Mouse (Mus musculus): Measurements from ENCODE around the gene Pde7b. TPM values are rescaled to one million over a fixed set of nuclear protein-coding genes. Genes with fewer than 3 reads are reported as not detected.

Pde7b gene
- total and polyA plus RNA-seq, 3 experiments, result 0.22 TPM; not detected in 2

DNA sequence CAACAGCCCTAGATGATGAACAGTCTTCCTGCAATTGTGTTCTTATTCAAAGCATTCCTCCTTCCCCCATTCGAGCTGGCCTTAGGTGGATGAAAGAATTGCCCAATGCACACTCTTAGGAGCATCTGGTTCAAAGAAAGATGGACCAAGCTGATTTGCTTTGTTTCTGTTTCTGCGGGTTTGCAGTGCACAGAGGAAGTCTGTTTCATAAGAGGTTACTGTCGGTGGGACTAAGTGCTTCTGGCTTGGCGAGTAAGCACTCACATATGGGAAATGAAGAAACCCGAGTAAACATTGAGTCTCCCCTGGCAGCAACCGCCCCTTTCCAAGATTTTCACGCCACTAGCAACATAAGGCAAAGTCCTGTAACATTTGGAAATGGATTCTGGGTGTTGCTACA, 134.8 kb downstream of the Pde7b start:
- no peaks in the 10 kb centered on the region for H3K4me1 ChIP-seq (ENCODE audit: insufficient read depth, low read depth, low read length)
- DNase-seq (ENCODE audit: low spot score), result no peak
- ATAC-seq (ENCODE audit: extremely low read depth, insufficient number of reproducible peaks, low FRiP score, poor library complexity, severe bottlenecking), result no peak
- H3K9me3 ChIP-seq (replicated peaks), result no peaks in the 10 kb centered on the region
- H3K4me3 ChIP-seq (ENCODE audit: low read depth, low read length), result no peak overlapping the region
- no peaks in the 10 kb centered on the region; the same call in 1 of the 2 replicates for H3K27me3 ChIP-seq (ENCODE audit: insufficient read depth, low read length)
- no peaks in the 10 kb centered on the region for H3K36me3 ChIP-seq (replicated peaks)
- no peak for TF ChIP-seq TAL1 (conservative IDR thresholded peaks at IDR 0.05; ENCODE audit: low read depth, low read length)
- TF ChIP-seq CTCF (IDR thresholded peaks at IDR 0.05; ENCODE audit: low read depth, low read length), result no peak
- no peak for TF ChIP-seq POLR2AphosphoS5 (IDR thresholded peaks at IDR 0.05; ENCODE audit: insufficient replicate concordance, low read depth, low read length)
- TF ChIP-seq GATA1 (IDR thresholded peaks at IDR 0.05; ENCODE audit: borderline replicate concordance, low read length), result no peak
- no peak for TF ChIP-seq GATA2 (IDR thresholded peaks at IDR 0.05; ENCODE audit: borderline replicate concordance, low read depth, low read length)

DNA sequence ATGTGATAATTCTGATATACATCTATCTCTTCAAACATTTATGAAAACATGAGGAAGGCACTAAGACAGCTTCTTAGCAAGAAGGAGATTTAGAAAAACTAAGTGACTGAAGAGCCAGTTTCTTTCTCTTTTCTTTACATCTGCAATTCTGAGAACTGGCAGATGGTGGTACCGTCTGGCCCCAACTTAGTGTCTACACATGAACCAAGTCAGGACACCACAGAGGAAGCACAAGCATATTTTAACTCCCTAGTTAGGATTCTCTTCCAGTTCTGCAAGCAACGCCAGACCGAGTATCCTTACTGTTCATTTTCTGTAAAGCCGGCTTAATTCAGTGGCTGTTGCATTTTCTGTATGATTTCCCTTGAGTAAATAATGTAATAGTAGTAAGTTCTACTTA, 138.9 kb downstream of the Pde7b start:
- TF ChIP-seq POLR2AphosphoS5 (IDR thresholded peaks at IDR 0.05; ENCODE audit: insufficient replicate concordance, low read depth, low read length) (no peak), GATA2 (IDR thresholded peaks at IDR 0.05; ENCODE audit: borderline replicate concordance, low read depth, low read length) (no peak), GATA1 (IDR thresholded peaks at IDR 0.05; ENCODE audit: borderline replicate concordance, low read length) (no peak), CTCF (IDR thresholded peaks at IDR 0.05; ENCODE audit: low read depth, low read length) (no peak)
- no peaks in the 10 kb centered on the region for H3K4me1 ChIP-seq (ENCODE audit: insufficient read depth, low read depth, low read length)

DNA sequence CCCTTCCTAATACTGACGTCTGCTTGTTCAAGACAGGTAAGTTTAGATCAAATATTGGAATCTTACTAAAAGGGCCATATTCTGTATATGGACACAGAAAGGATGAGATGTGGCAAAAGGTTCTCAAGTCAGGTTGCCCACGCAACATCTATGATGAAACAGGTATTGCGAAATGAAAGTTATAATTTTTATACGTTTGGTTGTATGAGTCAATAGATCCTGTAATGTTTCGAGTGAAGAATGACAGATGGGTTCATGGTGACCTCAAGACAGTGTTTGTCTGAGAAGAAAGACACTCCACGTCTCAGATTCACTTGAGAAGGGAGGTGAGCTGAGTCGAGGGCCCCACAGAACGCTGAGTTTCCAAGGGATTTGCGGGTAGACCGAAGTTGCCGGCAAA, 149.9 kb downstream of the Pde7b start:
- Histone ChIP-seq H3K9me3 (replicated peaks) (no peaks in the 10 kb centered on the region), H3K4me3 (ENCODE audit: low read depth, low read length) (no peak overlapping the region), H3K36me3 (replicated peaks) (no peaks in the 10 kb centered on the region), H3K4me1 (ENCODE audit: insufficient read depth, low read depth, low read length) (no peaks in the 10 kb centered on the region), H3K27me3 (ENCODE audit: insufficient read depth, low read length) (no peaks in the 10 kb centered on the region; the same call in 1 of the 2 replicates)
- DNase-seq (ENCODE audit: low spot score), result no peak
- no peak for ATAC-seq (ENCODE audit: extremely low read depth, insufficient number of reproducible peaks, low FRiP score, poor library complexity, severe bottlenecking)
- TF ChIP-seq POLR2AphosphoS5 (IDR thresholded peaks at IDR 0.05; ENCODE audit: insufficient replicate concordance, low read depth, low read length), result no peak
- no peak for TF ChIP-seq TAL1 (conservative IDR thresholded peaks at IDR 0.05; ENCODE audit: low read depth, low read length)

More for the DNA sequence above, 138.9 kb downstream of the Pde7b start:
- Histone ChIP-seq H3K27me3 (ENCODE audit: insufficient read depth, low read length) (no peaks in the 10 kb centered on the region; the same call in 1 of the 2 replicates), H3K9me3 (replicated peaks) (no peaks in the 10 kb centered on the region), H3K36me3 (replicated peaks) (no peaks in the 10 kb centered on the region), H3K4me3 (ENCODE audit: low read depth, low read length) (no peak overlapping the region)
- DNase-seq (ENCODE audit: low spot score), result no peak
- ATAC-seq (ENCODE audit: extremely low read depth, insufficient number of reproducible peaks, low FRiP score, poor library complexity, severe bottlenecking), result no peak

DNA sequence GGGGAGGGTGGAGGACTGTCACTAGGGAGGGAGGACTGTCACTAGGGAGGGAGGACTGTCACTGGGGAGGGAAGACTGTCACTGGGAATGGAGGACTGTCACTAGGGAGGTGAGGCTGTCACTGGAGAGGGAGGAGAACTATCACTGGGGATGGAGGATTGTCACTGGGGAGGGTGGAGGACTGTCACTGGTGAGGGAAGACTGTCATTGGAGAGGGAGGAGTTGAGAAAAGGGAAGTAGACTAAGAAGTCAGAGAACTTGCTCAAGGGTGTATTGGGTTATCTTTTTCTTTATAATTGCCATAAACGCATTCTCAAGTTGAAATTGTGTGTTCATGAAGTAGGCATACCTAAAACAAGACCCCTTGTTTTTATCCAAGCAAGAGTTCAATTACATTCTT, 150.5 kb downstream of the Pde7b start:
- Histone ChIP-seq H3K9me3 (replicated peaks) (no peaks in the 10 kb centered on the region), H3K36me3 (replicated peaks) (no peaks in the 10 kb centered on the region), H3K4me3 (ENCODE audit: low read depth, low read length) (no peak overlapping the region; the same call in 1 of the 2 replicates), H3K27me3 (ENCODE audit: insufficient read depth, low read length) (no peaks in the 10 kb centered on the region; the same call in 1 of the 2 replicates), H3K4me1 (ENCODE audit: insufficient read depth, low read depth, low read length) (no peaks in the 10 kb centered on the region)
- DNase-seq (ENCODE audit: low spot score), result no peak
- no peak for TF ChIP-seq GATA1 (IDR thresholded peaks at IDR 0.05; ENCODE audit: borderline replicate concordance, low read length)
- ATAC-seq (ENCODE audit: extremely low read depth, insufficient number of reproducible peaks, low FRiP score, poor library complexity, severe bottlenecking), result no peak

DNA sequence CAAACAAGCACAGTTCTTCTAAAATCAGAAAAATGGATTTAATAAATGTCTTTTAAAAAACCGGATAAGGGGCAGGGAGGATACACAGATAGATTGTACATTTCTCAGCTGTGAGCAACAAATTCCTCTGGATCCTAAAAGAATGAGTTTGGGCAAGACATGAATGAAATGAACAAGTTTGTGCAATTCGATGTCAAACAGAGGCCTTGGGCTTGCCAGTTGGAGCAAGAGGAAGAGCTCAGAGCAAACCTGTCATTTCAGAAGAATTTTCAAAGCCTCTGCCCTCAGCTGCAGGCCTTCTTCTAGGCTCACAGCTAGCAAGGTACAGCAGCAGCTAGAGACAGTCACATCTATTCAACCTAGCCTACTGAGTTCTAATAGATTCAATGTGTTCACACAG, 153.4 kb downstream of the Pde7b start:
- TF ChIP-seq GATA1 (IDR thresholded peaks at IDR 0.05; ENCODE audit: borderline replicate concordance, low read length) (no peak), POLR2AphosphoS5 (IDR thresholded peaks at IDR 0.05; ENCODE audit: insufficient replicate concordance, low read depth, low read length) (no peak), GATA2 (IDR thresholded peaks at IDR 0.05; ENCODE audit: borderline replicate concordance, low read depth, low read length) (no peak), CTCF (IDR thresholded peaks at IDR 0.05; ENCODE audit: low read depth, low read length) (no peak), TAL1 (conservative IDR thresholded peaks at IDR 0.05; ENCODE audit: low read depth, low read length) (no peak)
- DNase-seq (ENCODE audit: low spot score) (no peak), ATAC-seq (ENCODE audit: extremely low read depth, insufficient number of reproducible peaks, low FRiP score, poor library complexity, severe bottlenecking) (no peak)

DNA sequence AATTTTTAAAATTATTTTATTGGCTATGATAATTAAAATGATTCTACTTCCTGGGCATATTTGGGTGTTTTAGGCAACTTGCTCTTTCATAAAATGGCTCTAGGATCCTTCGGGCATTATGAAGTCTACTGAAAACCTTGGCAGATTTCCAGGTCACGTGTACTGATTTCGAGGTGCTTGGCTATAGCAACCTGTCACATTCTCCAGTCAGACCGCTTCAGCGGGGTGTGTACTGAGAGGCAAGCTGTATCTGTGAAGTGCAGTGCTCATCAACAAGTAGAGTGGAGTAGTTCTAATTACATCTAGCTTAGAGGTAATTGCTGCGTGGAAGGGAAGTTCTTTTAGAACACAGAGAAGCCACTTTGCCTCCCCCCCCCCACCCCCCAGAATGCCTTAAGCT, 156.2 kb downstream of the Pde7b start:
- DNase-seq (ENCODE audit: low spot score), result no peak
- no peaks in the 10 kb centered on the region for H3K27me3 ChIP-seq (ENCODE audit: insufficient read depth, low read length)
- no peaks in the 10 kb centered on the region for H3K36me3 ChIP-seq (replicated peaks)
- no peak overlapping the region for H3K4me3 ChIP-seq (ENCODE audit: low read depth, low read length)
- no peak for TF ChIP-seq GATA2 (IDR thresholded peaks at IDR 0.05; ENCODE audit: borderline replicate concordance, low read depth, low read length)
- TF ChIP-seq TAL1 (conservative IDR thresholded peaks at IDR 0.05; ENCODE audit: low read depth, low read length), result no peak
- no peak for TF ChIP-seq POLR2AphosphoS5 (IDR thresholded peaks at IDR 0.05; ENCODE audit: insufficient replicate concordance, low read depth, low read length)
- TF ChIP-seq GATA1 (IDR thresholded peaks at IDR 0.05; ENCODE audit: borderline replicate concordance, low read length), result no peak
- no peak for TF ChIP-seq CTCF (IDR thresholded peaks at IDR 0.05; ENCODE audit: low read depth, low read length)
- no peaks in the 10 kb centered on the region for H3K4me1 ChIP-seq (ENCODE audit: insufficient read depth, low read depth, low read length)
- ATAC-seq (ENCODE audit: extremely low read depth, insufficient number of reproducible peaks, low FRiP score, poor library complexity, severe bottlenecking), result no peak
- H3K9me3 ChIP-seq (replicated peaks), result no peaks in the 10 kb centered on the region

More for the DNA sequence above, 153.4 kb downstream of the Pde7b start:
- no peaks in the 10 kb centered on the region for H3K27me3 ChIP-seq (ENCODE audit: insufficient read depth, low read length)
- H3K36me3 ChIP-seq (replicated peaks), result no peaks in the 10 kb centered on the region
- no peaks in the 10 kb centered on the region for H3K9me3 ChIP-seq (replicated peaks)
- no peak overlapping the region for H3K4me3 ChIP-seq (ENCODE audit: low read depth, low read length)
- no peaks in the 10 kb centered on the region for H3K4me1 ChIP-seq (ENCODE audit: insufficient read depth, low read depth, low read length)

DNA sequence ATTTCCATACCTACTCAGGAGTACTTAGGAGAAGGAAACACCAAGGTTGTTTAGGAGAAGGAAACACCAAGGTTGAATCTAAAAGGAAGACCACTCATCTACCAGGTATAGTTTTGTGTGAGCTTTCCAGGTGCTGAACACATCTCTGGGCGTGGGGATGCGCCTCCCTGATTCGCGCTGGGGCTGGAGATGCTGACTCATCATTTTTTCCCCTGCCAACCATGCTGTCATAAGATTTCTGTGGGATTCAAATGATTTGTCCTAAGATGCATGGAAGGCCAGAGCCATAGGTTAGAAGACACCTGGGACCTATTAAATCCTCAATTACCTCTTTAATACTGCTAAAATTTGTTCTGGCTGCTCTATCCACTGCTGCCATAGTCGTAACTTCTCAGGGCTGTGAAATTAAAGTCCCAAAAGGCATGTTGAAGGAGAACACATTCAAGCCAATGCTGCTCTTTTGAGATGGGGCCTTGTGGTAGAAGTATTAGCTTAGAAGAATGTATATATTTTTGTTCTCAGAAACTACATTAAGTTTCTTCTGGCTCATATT, 157.1 kb downstream of the Pde7b start:
- ATAC-seq (ENCODE audit: extremely low read depth, insufficient number of reproducible peaks, low FRiP score, poor library complexity, severe bottlenecking), result no peak
- H3K36me3 ChIP-seq (replicated peaks), result no peaks in the 10 kb centered on the region
- no peaks in the 10 kb centered on the region for H3K27me3 ChIP-seq (ENCODE audit: insufficient read depth, low read length)
- H3K4me1 ChIP-seq (ENCODE audit: insufficient read depth, low read depth, low read length), result no peaks in the 10 kb centered on the region
- no peak overlapping the region for H3K4me3 ChIP-seq (ENCODE audit: low read depth, low read length)
- no peak for DNase-seq (ENCODE audit: low spot score)
- no peaks in the 10 kb centered on the region for H3K9me3 ChIP-seq (replicated peaks)
- TF ChIP-seq GATA1 (IDR thresholded peaks at IDR 0.05; ENCODE audit: borderline replicate concordance, low read length), result no peak
- TF ChIP-seq TAL1 (conservative IDR thresholded peaks at IDR 0.05; ENCODE audit: low read depth, low read length), result no peak
- TF ChIP-seq GATA2 (IDR thresholded peaks at IDR 0.05; ENCODE audit: borderline replicate concordance, low read depth, low read length), result no peak
- no peak for TF ChIP-seq POLR2AphosphoS5 (IDR thresholded peaks at IDR 0.05; ENCODE audit: insufficient replicate concordance, low read depth, low read length)
- no peak for TF ChIP-seq CTCF (IDR thresholded peaks at IDR 0.05; ENCODE audit: low read depth, low read length)
